Mouse (Mus musculus) induced T-regulatory cell, adult 2 months (primary cell): ENCODE results near the gene Serpina3f.
A peak's percentile ranks its signal among the peaks of the same experiment; 100 is the strongest.
"Not testable (repeated sequence)": the region's sequence is repeated elsewhere in the genome, so short reads cannot be mapped to it uniquely, and the experiment has no call there.

Source experiments
- DNase-seq: peaks from one replicate; pipeline ENCODE4 v3.0.0-alpha.2; 2012; ENCODE audit warnings: low read depth

Serpina3f gene

DNA sequence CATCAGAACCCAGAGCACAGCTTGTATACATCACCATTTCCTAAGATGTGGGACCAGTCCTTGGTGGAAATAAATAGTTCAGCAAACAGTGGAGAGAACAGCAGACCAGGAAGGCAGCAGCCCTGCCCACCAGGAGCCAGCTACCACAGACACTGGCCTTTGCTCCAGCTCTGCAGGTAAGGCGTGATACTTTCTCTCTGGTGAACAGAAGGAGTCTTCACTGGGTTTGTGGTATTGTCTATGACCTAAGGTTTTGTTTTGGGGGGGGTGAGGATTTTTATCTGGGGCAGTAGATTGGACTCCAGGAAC lies at the start of gene Serpina3f:
TSS of gene Serpina3f (plus strand) at position 100 of the 309 bp plus-strand sequence.
- DNase-seq = no peak

DNA sequence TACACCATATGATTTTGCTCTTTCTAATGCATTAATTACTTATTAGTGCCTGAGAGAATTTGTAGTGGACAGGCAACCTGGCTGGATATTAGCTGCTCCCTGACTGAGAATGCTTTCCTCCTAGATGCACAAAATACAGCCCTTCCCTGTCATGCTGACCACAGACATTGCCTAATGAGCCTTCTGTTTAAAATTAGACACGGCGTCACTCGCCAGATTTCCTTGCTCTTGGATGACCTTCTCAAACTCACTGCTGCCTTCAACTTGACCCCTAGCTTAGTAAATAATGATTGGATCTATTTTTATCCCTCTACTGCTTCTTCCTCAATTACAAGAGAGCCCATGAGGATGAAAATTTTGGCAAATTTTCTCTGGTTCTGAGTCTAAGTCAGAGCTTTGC lies 39.6 kb upstream of the Serpina3f start:
- DNase-seq = no peak

DNA sequence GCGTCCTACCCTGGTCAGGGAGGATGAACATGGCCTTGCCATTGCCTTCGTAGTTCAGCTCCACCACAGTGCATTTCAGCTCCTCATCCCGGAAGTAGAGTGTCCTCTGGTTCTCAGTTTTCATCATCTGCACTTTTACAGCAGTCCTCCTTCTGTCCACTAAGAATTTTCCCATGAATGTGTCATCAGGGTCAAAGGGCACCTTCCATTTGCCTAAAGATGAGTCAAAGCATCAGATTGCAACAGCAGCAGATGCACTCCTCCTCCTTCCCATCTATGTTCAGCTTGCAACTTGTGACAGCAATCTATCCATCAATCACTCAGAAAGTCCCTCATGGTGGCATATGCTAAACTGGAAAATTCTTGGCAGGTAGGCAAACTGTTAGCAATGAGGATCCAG lies 38.7 kb upstream of the Serpina3f start:
- DNase-seq = no peak

GRCm38 (mm10) chr12:104178577-104178976 lies 35.8 kb upstream of the Serpina3f start:
- no peak for DNase-seq

DNA sequence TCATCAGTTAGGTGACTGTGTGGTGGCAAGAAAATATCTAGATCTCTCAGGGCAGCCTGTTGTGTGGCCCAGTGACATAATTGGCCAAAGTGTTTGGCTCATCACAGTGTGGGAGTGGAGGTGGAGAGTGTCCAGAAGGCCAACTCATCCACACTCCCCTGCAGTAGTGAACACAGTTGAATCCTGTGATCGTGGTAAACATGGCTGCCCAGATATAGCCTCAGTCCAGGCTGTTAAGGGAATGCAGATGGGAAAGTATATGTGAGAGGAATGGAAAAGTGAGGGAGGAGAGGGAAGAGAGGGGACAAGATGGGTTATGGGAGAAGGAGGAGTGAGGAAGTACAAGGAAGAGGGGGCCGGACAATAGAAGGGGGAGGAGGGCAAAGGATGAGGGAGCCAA lies 35.4 kb upstream of the Serpina3f start:
- no peak for DNase-seq

DNA sequence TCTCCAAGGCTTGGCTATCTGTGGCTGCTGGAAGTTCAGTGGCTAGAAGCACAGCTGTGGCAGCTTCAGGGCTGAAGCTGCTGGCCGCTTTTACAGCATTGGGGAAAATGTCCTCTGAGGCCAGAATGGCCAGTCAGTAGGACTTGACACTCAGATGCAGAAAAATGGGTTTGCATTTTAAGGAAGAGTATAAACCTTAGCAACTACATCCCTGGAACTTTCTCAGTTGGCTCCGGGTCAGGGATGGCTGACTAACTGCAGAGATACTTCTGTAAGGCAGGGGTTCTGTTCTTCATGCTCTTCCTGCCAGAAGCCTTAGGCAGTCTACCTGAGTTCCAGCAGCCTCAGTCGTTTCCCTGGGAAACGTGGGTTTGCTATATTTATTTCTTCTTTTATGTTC lies 29.3 kb upstream of the Serpina3f start:
- DNase-seq = no peak

DNA sequence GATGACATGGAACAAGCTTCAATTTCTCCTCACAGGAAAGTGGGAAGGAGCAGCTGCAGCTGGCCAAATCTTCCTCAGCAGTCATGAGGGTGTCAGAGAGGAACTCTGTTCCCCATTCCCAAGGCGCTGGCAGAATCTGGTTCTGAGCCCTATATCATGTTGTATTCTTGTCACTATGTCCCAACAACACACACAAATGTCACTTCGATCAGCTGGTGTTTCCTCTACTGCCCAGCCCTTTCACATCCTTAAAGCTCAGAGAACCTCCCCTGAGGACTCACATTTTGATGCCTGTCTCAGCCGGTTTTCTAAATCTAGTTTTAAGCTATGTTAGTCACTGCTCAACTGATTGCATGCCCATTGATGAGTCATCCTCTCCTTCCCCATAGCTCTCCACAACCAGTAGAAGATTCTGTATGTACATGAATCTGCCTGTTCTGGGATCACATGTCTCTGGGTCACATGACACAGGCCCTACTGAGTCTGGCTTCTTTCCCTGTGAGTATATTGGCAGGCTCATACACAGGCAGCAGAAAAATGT lies 28.2 kb upstream of the Serpina3f start:
- DNase-seq = no peak

GRCm38 (mm10) chr12:104189246-104189645 lies 25.1 kb upstream of the Serpina3f start:
- DNase-seq = no peak

GRCm38 (mm10) chr12:104190852-104191251 lies 23.5 kb upstream of the Serpina3f start:
- no peak for DNase-seq

DNA sequence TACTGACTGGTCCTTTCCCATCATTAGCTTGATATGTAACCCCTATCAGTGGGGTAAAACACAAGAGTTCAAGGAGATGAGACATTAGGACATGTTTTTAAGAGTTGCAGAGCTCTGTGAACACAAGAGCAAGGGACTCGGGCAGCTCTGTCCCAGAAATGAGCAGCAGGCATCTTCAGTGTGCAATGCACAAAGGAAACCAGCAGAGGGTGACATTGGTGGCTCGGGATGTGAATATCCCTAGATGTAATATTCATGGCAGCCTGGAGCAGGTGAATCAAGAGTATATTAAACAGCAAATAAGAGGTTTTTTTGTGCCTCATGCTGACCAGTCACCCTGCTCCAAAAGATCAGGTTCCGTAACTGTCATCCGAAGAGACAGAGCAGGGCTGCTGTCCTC lies 5.2 kb upstream of the Serpina3f start:
- DNase-seq = no peak

- DNase-seq = peak; percentile 73
Observed at GRCm38 (mm10) chr12:104209802-104210201, 4.5 kb upstream of the Serpina3f start.

DNA sequence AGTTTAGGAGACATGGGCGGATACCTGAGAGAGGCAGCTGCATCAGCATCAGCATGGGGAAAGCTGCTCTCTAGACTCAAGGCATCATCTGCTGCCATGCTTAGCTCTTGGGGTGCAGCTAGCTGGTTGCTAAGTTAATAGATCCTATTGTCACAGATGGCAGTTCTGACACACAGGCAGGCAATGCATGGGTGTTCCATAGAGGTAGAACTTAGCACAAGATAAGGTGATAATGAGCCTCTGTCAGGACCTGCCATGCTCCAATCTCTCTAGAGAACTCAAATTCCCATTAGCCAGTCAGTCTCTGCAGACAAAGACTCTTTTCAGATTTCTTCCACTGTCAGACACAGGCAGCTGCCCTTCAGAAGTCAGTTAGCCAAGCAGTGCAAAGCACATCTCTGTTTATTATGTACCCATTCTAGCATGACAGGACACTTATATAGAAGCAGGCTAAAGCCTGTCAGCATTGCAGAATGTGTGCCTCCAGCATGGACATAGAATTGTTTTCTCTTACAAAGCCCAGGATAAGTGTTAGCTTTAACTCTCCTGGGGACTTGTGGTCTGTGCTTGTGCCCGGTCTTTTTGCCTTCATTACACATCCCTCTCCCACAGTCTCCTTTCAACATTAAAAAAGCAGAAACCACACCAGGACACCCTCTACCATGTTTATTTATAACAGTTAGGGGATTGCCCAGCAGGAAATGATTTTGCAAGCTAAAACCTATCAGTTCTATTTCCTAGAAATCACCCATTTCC lies 477 bp upstream of the Serpina3f start:
- peak; percentile 71 for DNase-seq

DNA sequence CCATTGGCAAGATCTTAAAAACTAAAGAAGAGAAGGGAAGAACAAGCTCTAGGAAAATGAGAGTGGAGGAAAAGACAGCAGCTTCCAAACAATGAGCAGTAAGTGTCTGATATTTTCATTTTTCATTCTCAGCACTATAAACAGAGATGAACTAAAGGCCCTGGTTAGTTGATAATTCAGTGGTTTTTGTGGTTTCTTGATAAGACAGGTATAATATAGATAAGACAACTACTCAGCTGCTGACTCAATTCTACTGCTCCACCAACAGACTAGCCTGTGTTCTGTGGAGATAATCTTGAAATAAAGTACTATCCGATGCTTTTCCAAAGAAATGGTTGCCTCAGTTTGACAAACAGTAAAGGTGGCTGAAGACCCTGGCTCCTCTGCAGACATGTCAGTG lies 905 bp downstream of the Serpina3f start:
- peak; percentile 57 for DNase-seq

GRCm38 (mm10) chr12:104221616-104222015 lies 7.3 kb downstream of the Serpina3f start:
- DNase-seq = no peak

- no peak for DNase-seq
Observed at GRCm38 (mm10) chr12:104223690-104224089, 9.3 kb downstream of the Serpina3f start.

DNA sequence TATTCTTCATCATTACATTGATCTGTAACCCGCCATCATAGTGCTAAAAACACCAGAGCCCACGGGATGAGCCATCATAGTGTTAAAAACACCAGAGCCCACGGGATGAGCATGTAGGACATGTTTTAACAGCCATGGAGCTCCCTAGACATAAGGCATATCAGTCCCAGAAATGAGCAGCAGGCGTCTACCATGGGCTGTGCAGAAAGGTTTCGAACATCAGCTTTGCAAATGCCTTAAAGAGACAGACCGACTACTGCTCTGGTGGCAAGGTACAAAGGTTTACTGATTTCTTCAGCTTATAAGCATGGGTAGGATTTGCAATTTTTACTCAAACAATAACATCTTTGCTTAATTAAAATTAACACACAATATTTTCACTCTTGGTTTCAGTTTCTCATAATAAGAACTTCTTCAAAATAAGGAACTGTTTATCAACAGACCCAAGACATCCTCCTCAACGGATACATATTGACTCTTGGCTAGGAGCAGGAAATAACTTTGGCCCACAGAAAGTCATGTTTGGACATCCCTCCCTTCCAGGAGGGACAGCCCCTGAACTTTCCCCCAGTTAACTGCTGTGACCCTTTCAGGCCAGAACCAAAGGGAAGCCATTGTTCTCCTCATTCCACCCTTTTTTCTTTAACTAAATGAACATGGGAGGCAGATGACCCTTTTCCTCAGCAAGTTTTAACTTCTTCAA lies 10.4 kb downstream of the Serpina3f start:
- no peak for DNase-seq

DNA sequence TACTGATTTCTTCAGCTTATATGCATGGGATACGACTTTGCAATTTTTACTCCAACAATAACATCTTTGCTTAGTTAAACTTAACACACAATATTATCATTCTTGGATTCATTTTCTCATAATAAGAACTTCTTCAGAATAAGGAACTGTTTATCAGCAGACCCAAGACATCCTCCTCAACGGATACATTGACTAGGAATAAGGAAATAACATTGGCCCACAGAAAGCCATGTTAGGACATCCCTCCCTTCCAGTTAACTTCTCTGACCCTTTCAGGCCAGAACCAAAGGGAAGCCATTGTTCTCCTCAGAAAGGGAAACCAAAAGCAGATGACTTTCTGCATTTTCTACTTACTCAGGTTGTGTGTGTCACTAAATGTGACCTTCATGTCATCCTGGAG lies 16.4 kb downstream of the Serpina3f start:
- no peak for DNase-seq

GRCm38 (mm10) chr12:104235915-104236314 lies 21.6 kb downstream of the Serpina3f start, which contains the start of gene Serpina3g:
Serpina3g (plus strand) TSS chr12:104236245.
- peak; percentile 78 for DNase-seq

GRCm38 (mm10) chr12:104238048-104238447 lies 23.7 kb downstream of the Serpina3f start:
- DNase-seq = not testable (repeated sequence)

DNA sequence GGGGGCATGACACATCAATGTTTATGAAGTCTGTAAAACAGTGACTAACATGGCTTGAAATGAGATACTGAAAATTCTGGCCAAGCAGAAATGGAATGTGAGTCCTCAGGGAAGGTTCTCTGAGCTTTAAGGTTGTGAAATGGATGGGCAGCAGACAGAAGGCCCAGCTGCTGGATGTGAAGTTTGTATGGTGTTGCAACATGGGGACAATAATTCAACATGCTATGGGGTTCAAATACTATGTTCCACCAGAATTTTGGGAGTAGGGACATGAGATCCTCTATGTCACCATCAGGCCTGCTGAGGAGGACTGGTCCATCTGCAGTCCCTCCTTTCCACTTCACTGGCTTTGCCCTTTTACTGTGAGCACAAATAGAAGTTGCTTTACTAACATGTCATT lies 29.0 kb downstream of the Serpina3f start:
- DNase-seq = no peak

DNA sequence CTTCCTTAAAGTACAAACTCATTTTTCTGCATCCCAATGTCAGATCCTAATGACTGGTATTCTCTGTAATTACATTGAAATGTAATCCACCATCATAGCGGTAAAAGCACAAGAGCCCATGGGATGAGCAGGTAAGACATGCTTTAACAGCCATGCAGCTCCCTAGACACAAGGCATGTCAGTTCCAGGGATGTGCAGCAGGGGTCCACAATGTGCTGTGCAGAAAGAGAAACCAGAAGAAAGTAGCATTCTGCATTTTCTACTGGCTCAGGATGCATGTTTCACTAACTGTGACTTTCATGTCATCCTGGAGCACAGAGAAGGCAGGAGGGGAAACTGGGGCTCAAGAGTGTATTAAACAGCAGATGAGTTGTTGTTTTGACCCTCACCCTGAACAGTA lies 30.7 kb downstream of the Serpina3f start:
- DNase-seq = peak; percentile 39

GRCm38 (mm10) chr12:104245595-104245994 lies 31.3 kb downstream of the Serpina3f start:
- DNase-seq = no peak

- DNase-seq = no peak
Observed at GRCm38 (mm10) chr12:104247553-104248002, 33.2 kb downstream of the Serpina3f start.
